Mouse (Mus musculus): ENCODE data around the gene Lamtor2. TPM values are rescaled to one million over a fixed set of nuclear protein-coding genes. Genes with fewer than 3 reads are reported as not detected.

Lamtor2 gene
- total RNA-seq, 2 experiments from 2014 or later: 96.0 to 106 TPM

DNA sequence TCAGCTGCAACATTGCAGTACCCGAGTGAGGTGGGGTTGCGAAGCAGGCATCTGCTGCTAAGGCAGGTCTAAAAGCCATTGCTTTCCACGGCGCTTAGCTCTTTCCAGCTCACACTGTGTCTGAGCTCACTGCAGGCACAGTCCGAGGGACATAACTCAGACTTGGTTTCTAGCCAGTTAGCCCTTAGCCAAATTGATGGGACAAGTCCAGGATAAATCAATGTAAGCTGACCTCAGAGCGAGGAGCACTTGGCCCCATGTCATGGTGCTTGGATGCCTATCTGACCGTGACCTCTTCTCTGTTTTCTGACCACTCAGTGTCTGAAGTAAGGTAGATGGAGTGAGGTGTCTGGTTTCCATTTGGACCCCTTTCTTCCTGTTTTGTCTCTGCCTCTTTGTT, 11.1 kb upstream of the Lamtor2 start:
- TF ChIP-seq CTCF (conservative IDR thresholded peaks at IDR 0.05): no peak
- Histone ChIP-seq H3K4me3 (no peak overlapping the region), H3K27ac (no peak overlapping the region)
- no peak for DNase-seq (ENCODE audit: low spot score in 2 of 2)

DNA sequence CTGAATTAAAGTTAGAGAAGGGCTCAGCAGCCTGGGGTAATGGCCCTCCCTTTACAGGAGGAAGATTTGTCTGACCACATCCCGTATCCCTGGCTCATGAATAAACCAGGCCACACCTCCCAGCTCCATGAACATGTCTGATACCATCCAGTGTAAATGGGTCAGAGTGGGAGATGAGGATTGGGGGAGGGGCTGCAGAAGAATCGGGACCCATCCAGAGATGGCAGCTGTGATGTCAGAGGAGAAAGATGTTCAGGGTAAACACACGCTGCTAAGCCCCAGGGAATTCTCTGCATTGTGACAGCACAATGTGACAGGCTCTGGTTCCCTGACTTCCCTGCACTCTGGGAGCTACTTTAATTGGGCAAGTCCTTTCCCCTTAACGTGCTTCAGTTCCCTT, 10.6 kb upstream of the Lamtor2 start:
- no peak for TF ChIP-seq CTCF (conservative IDR thresholded peaks at IDR 0.05)

DNA sequence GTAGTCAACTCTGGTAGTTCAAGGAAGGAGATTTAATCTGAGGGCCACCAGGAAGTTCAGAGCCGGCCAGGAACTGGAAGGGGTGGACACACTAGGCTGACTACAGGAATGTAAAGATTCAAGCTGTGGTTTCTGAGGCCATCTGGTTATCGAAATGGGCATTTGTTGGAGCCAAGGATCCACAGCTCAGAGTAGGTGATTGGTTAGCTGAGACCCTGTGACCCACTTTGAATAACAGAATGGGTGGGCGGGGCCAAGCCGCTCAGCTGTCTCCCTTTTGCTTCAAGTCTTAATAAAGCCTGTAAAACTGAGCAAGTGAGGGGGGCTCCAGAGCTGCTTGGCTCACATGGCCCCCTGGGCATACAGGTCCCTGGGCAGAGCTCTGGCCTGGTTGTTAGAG, 9.1 kb upstream of the Lamtor2 start:
- H3K27ac ChIP-seq: no peak overlapping the region
- H3K4me3 ChIP-seq: no peak overlapping the region
- TF ChIP-seq CTCF (conservative IDR thresholded peaks at IDR 0.05): no peak
- DNase-seq (ENCODE audit: low spot score in 2 of 2): no peak

More for the DNA sequence above, 10.6 kb upstream of the Lamtor2 start:
- H3K27ac ChIP-seq: no peak overlapping the region
- H3K4me3 ChIP-seq: no peak overlapping the region
- DNase-seq (ENCODE audit: low spot score in 2 of 2): no peak

DNA sequence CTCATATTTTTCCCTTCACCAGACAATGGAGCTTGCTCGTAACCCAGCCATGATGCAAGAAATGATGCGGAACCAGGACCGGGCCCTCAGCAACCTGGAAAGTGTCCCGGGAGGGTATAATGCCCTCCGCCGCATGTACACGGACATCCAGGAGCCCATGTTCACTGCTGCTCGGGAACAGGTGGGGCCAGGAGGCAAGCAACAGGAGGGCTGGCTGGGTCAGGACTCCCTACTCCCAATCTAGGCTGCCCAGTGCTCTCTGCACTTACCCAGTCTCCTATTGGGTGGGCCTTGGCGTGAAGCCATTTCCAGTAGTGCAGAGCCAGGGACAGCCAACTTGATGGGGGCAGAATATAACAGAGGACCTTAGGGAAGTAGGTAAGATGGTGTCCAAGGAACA, 6.7 kb upstream of the Lamtor2 start:
- H3K27ac ChIP-seq: no peak overlapping the region
- no peak for DNase-seq (ENCODE audit: low spot score in 2 of 2)
- no peak for TF ChIP-seq CTCF (conservative IDR thresholded peaks at IDR 0.05)
- H3K4me3 ChIP-seq: no peak overlapping the region

DNA sequence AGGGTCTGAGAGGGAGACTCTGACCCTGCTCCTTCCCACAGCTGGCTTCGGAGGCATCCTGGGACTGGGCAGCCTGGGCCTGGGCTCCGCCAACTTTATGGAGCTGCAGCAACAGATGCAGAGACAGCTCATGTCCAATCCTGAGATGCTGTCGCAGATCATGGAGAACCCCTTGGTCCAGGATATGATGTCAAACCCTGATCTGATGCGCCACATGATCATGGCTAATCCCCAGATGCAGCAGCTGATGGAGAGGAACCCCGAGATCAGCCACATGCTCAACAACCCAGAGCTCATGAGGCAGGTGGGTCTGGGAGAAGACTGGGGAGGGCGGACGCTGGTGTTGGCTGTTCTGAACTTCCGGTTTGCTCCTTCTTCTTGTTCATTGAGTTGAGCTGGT, 3.7 kb upstream of the Lamtor2 start:
- TF ChIP-seq CTCF (conservative IDR thresholded peaks at IDR 0.05): no peak
- H3K27ac ChIP-seq: no peak overlapping the region
- no peak overlapping the region for H3K4me3 ChIP-seq
- no peak for DNase-seq (ENCODE audit: low spot score in 2 of 2)

DNA sequence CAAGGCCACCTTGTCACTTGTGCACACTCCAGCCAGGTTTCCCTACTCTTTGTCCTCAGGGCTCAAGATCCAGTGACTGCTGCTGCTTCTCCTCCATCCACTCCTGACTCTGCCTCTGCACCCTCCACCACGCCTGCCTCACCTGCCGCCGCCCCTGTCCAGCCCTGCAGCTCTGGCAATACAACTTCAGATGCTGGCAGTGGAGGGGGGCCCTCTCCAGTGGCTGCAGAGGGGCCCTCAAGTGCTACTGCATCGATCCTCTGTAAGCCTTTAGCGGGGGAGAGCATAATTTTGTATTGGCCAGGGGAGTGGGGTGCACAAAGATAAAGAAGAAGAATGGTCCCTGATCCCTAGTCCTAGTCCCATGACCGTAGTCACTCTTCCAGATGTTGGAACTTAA, 2.9 kb upstream of the Lamtor2 start:
- no peak overlapping the region for H3K4me3 ChIP-seq
- no peak for DNase-seq (ENCODE audit: low spot score in 2 of 2)
- no peak for TF ChIP-seq CTCF (conservative IDR thresholded peaks at IDR 0.05)
- H3K27ac ChIP-seq: no peak overlapping the region

DNA sequence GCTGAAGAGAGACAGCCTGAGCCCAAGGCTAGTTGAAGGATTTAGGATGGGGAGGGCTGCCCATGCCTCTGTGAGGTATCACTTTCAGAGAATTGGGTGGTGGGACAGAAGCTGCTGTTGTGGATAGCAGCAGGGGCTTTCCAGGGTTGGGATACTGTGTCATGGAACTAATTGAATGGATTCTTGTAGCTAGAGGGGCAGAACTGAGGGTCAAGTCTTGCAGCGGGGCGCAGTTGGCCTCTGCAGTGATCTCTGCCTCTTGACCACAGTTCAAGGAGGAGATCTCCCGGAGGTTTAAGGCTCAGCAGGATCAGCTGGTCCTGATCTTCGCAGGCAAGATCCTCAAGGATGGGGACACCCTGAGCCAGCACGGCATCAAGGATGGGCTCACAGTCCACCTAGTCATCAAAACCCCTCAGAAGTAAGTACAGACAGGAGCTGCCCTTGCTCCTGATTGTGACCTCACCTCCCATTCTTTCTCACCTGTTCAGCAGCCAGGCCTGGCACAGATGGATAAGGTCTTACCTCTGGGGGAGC, 2.3 kb upstream of the Lamtor2 start:
- DNase-seq (ENCODE audit: low spot score in 2 of 2): no peak
- H3K27ac ChIP-seq: no peak overlapping the region
- no peak for TF ChIP-seq CTCF (conservative IDR thresholded peaks at IDR 0.05)
- no peak overlapping the region; the same call in 1 of the 2 replicates for H3K4me3 ChIP-seq

DNA sequence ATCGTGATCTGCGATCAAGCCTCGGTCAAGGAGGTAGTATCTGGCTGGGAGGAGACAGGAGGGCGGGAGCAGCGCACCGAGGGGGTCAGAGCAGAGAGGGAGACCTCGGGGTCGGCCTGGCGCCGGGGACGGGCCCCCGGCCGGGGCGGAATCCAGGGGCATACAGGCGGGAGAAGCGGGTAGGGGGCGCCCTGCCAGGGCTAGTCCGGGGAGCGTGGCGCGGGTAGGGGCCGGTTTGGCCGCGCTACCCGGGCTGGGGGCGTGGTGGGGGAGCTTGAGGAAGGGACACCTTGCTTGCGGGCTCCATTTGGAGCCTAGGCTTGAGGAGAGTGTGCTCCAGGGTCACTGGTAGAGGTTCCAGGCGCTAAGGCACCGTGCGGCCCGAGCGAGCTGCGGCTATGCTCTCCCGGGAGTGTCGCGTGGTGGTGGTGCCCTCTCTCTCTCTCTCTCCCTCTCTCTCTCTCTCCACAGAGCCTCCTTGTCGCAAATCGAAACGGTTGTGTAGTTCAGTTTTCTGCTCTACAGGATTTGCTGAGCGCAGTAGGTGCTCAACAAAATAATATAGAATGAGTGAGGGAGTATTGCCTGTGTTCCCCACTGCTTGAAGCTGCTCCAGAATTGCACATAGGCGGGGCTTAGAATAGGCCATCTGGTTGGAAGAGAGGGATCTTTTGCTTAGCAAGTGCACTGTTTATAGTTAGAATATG, 1.2 kb upstream of the Lamtor2 start:
- peak overlapping the region; percentile 98 for H3K4me3 ChIP-seq
- no peak for TF ChIP-seq CTCF (conservative IDR thresholded peaks at IDR 0.05)
- peak; percentile 41 to 64 for DNase-seq (ENCODE audit: low spot score in 2 of 2)
- H3K27ac ChIP-seq: peak overlapping the region; percentile 99

DNA sequence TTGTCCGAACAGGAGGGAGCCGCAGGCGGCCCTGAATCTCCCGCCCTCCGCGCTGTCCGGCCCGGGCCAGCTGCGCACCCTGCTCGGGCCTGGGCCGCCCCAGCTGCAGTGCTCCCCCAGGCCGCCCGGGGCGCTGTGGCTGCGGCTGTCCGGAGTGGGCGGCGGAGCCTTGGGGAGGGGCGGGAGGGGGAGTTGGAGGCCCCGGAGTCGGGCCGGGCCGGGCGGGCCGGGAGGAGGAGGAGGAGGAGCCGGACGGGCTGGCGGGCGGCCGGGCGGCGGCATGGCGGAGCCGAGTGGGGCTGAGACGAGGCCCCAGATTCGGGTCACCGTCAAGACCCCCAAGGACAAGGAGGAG, 628 bp upstream of the Lamtor2 start, which contains the start of gene Ubqln4:
TSS of gene Ubqln4 (plus strand) at position 234 of the 355 bp plus-strand sequence.
- peak; percentile 84 for TF ChIP-seq CTCF (conservative IDR thresholded peaks at IDR 0.05)
- DNase-seq (ENCODE audit: low spot score in 2 of 2): peak; percentile 82 to 92
- Histone ChIP-seq H3K4me3 (peak within 1 kb of the TSS; percentile 98), H3K27ac (peak within 1 kb of the TSS; percentile 99)

DNA sequence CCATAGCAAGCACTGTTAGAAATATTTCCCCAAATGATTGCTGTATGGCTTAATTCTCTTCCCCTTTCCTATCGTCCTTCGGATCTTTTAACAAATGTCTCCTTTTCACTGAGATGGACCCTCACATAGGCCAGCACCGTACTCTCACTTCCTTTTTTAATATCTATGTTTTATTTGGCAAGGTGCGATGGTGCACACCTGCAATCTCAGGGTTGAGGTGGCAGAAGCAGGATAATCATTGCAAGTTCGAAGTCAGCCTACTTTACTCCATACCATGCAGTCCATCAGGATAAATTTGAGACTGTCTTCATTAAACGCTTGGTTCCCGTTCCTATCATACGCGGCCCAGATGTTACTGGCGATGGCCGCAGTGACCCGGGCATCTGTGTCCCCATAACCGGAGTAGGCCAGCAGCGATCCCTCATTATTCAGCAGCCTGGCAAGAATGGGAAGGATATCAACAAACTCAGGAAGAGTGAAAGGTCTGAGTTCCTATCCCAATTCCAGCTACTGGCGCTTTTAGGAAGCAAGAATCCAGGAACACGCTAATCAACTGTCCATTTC, 710 bp downstream of the Lamtor2 start:
- peak overlapping the region; percentile 98 for H3K4me3 ChIP-seq
- TF ChIP-seq CTCF (conservative IDR thresholded peaks at IDR 0.05): no peak
- DNase-seq (ENCODE audit: low spot score in 2 of 2): no peak
- peak overlapping the region; percentile 99 for H3K27ac ChIP-seq

DNA sequence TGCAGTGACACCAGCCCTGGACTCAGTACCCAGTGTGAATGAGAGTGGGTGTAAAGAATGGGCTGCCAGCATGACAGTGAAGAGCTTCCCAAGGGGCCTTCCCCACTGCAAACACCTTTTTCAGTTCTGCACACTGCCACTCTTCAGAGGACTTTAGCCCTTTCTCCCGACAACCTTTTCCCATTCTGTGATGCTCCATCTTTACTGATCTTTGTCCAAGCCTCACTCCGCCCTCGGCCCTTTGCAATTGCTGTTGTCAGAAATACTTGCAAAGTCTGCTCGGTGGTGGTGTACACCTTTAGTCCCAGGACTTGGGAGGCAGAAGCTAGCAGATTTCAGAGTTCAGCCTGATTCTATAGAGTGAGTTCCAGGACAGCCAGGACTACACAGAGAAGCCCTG, 1.3 kb downstream of the Lamtor2 start:
- no peak for DNase-seq (ENCODE audit: low spot score in 2 of 2)
- H3K4me3 ChIP-seq: peak overlapping the region; percentile 98
- no peak overlapping the region for H3K27ac ChIP-seq
- TF ChIP-seq CTCF (conservative IDR thresholded peaks at IDR 0.05): no peak

DNA sequence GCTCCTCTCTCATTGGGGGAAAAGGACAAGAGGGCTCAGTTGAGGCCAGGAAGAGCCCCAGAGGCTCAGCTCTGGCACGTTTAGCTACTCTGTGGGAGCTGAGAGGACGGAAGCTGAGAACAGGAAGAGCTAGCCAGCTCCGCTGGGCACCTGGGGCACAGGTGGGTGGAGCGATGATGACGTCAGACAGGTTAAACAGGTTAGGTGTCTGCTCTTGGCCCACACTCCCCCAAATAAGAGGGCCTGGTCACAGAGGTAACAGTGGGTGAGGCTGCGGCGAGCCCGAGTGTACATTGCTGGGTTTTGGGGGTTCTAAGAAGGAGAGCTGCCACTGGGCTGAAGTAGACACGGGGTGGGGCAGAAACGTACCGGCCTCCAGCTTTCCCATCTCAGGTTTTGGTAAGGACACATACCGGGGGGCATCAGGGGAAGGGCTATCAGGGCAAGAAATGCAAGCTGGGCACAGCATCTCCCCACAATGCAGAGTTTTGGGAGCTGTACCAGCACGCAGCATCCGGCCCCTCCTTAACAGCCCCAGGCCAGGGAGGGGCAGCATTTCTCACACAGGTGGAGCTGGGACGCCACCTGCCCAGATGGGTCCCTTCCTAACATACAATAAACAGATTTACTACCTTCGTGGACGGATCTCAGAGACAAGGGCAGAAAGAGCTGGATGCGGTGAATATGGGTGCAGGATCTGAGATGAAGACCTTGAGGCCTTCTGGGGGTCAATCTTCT, 4.5 kb downstream of the Lamtor2 start, which contains the start of gene Rab25:
TSS of gene Rab25 (minus strand) at position 121 of the 738 bp plus-strand sequence.
- no peak for DNase-seq (ENCODE audit: low spot score in 2 of 2)

More for the DNA sequence above, 4.5 kb downstream of the Lamtor2 start, which contains the start of gene Rab25:
- Histone ChIP-seq H3K4me3 (no peak within 1 kb of the TSS), H3K27ac (no peak within 1 kb of the TSS)
- TF ChIP-seq CTCF (conservative IDR thresholded peaks at IDR 0.05): no peak
